Mouse (Mus musculus) v-Abl transformed pro-B cells (cell line): ENCODE results near the gene Rps29.

Experiments used
- in situ Hi-C, 2 experiments: fragments of 400-800 bp; cut with MboI; formaldehyde crosslinking; loops; one replicate each; pipeline ENCODE4 v1.15.1; 2025; ENCODE audit not compliant: unreplicated experiment in 2 of 2

Rps29 gene

GRCm38 (mm10) chr12:69158765-69159577, at the start of gene Rps29:
Rps29 (minus strand) TSS chr12:69159186.
- in situ Hi-C loops: loop anchor here (25.0 kb wide), 2 partner anchors 978 to 1803 kb away; partner anchors contain the start of gene Psma3 (in 1 of the 2)

- in situ Hi-C loops: loop anchor here in 1 of 2 experiments (5.0 kb wide), 1 partner anchor 81 kb away; no protein-coding TSS in a partner anchor
These were observed 49.5 kb upstream of the Rps29 start for GRCm38 (mm10) chr12:69208520-69208919.

GRCm38 (mm10) chr12:69207926-69208325, 48.9 kb upstream of the Rps29 start:
- in situ Hi-C loops: loop anchor here in 1 of 2 experiments (5.0 kb wide), 1 partner anchor 81 kb away; no protein-coding TSS in a partner anchor

- in situ Hi-C loops: loop anchor here in 1 of 2 experiments (5.0 kb wide), 1 partner anchor 80 kb away; no protein-coding TSS in a partner anchor
These were observed 48.4 kb upstream of the Rps29 start for GRCm38 (mm10) chr12:69207396-69207795.

GRCm38 (mm10) chr12:69204052-69204833, 45.3 kb upstream of the Rps29 start, which contains the start of gene Gm49384:
Gm49384 (minus strand) TSS chr12:69204267.
- in situ Hi-C loops: no loop called here

- in situ Hi-C loops: loop anchor here (25.0 kb wide), 3 partner anchors 788 to 1763 kb away; partner anchors contain the start of genes Frmd6 (in 1 of the 2), Psma3 (in 1 of the 2) and Sav1 (in 1 of the 2)
These were observed 40.0 kb upstream of the Rps29 start for GRCm38 (mm10) chr12:69198985-69199384.

GRCm38 (mm10) chr12:69198164-69198535, 39.2 kb upstream of the Rps29 start, which contains the start of gene Dnaaf2:
Dnaaf2 (minus strand) TSS chr12:69198429.
- in situ Hi-C loops: loop anchor here (25.0 kb wide), 3 partner anchors 789 to 1764 kb away; partner anchors contain the start of genes Frmd6 (in 1 of the 2), Psma3 (in 1 of the 2) and Sav1 (in 1 of the 2)

GRCm38 (mm10) chr12:69197378-69198163, 38.6 kb upstream of the Rps29 start:
- in situ Hi-C loops: loop anchor here (25.0 kb wide), 3 partner anchors 790 to 1765 kb away; partner anchors contain the start of genes Frmd6 (in 1 of the 2), Psma3 (in 1 of the 2) and Sav1 (in 1 of the 2)

GRCm38 (mm10) chr12:69196444-69197377, 37.7 kb upstream of the Rps29 start, which contains the start of gene Gm49383:
Gm49383 (minus strand) TSS chr12:69197104.
- in situ Hi-C loops: loop anchor here (25.0 kb wide), 3 partner anchors 791 to 1766 kb away; partner anchors contain the start of genes Frmd6 (in 1 of the 2), Psma3 (in 1 of the 2) and Sav1 (in 1 of the 2)

- in situ Hi-C loops: loop anchor here (25.0 kb wide), 3 partner anchors 795 to 1770 kb away; partner anchors contain the start of genes Frmd6 (in 1 of the 2), Psma3 (in 1 of the 2) and Sav1 (in 1 of the 2)
These were observed 33.7 kb upstream of the Rps29 start for GRCm38 (mm10) chr12:69192637-69193036.

GRCm38 (mm10) chr12:69191396-69191795, 32.4 kb upstream of the Rps29 start:
- in situ Hi-C loops: loop anchor here (25.0 kb wide), 3 partner anchors 796 to 1771 kb away; partner anchors contain the start of genes Frmd6 (in 1 of the 2), Psma3 (in 1 of the 2) and Sav1 (in 1 of the 2)

- in situ Hi-C loops: loop anchor here (25.0 kb wide), 3 partner anchors 797 to 1772 kb away; partner anchors contain the start of genes Frmd6 (in 1 of the 2), Psma3 (in 1 of the 2) and Sav1 (in 1 of the 2)
These were observed 31.5 kb upstream of the Rps29 start for GRCm38 (mm10) chr12:69190522-69190921.

GRCm38 (mm10) chr12:69190074-69190473, 31.1 kb upstream of the Rps29 start:
- in situ Hi-C loops: loop anchor here (25.0 kb wide), 3 partner anchors 797 to 1772 kb away; partner anchors contain the start of genes Frmd6 (in 1 of the 2), Psma3 (in 1 of the 2) and Sav1 (in 1 of the 2)

- in situ Hi-C loops: loop anchor here (25.0 kb wide), 3 partner anchors 800 to 1775 kb away; partner anchors contain the start of genes Frmd6 (in 1 of the 2), Psma3 (in 1 of the 2) and Sav1 (in 1 of the 2)
These were observed 28.0 kb upstream of the Rps29 start for GRCm38 (mm10) chr12:69186811-69187471.

GRCm38 (mm10) chr12:69185371-69185770, 26.4 kb upstream of the Rps29 start:
- in situ Hi-C loops: loop anchor here (25.0 kb wide), 3 partner anchors 802 to 1777 kb away; partner anchors contain the start of genes Frmd6 (in 1 of the 2), Psma3 (in 1 of the 2) and Sav1 (in 1 of the 2)

GRCm38 (mm10) chr12:69184342-69185295, 25.6 kb upstream of the Rps29 start:
- in situ Hi-C loops: loop anchor here (25.0 kb wide), 3 partner anchors 803 to 1778 kb away; partner anchors contain the start of genes Frmd6 (in 1 of the 2), Psma3 (in 1 of the 2) and Sav1 (in 1 of the 2)
